Mouse (Mus musculus): Measurements from ENCODE around the gene Fancf. TPM values are rescaled to one million over a fixed set of nuclear protein-coding genes. Genes with fewer than 3 reads are reported as not detected.
A peak's percentile ranks its signal among the peaks of the same experiment; 100 is the strongest.

Fancf gene
- 1 to 10 TPM; 3.7 to 4.7 TPM for total RNA-seq (2021)
- long read RNA-seq, experiment 1, transcript Fancf-201 (1 exons, 1,691 nt), result major isoform, 14 of 14 reads
- long read RNA-seq, experiment 1, partial matches to known transcripts, result 0 of 14 reads
- long read RNA-seq, experiment 1, other reads (novel, unspliced or antisense), result 0 of 14 reads
- long read RNA-seq, experiment 2, partial matches to known transcripts, result 0 of 4 reads
- long read RNA-seq, experiment 2, other reads (novel, unspliced or antisense), result 0 of 4 reads

- DNase-seq (ENCODE audit: low spot score in 2 of 2), result peak; percentile 98 to 100
- intact Hi-C loops (cut with DNase I), result loop anchor here (5.0 kb wide), 1 partner anchor 110 kb away; no protein-coding TSS in a partner anchor
Observed at GRCm38 (mm10) chr7:51862097-51862492, at the start of gene Fancf. Gene Fancf (minus strand): TSS chr7:51862267.

- intact Hi-C loops (cut with DNase I), result no loop called here
- no peak for DNase-seq (ENCODE audit: low spot score in 2 of 2)
Observed at GRCm38 (mm10) chr7:51899066-51899465, 37.0 kb upstream of the Fancf start.

GRCm38 (mm10) chr7:51894939-51895338 is 32.9 kb upstream of the Fancf start:
- no peak for DNase-seq (ENCODE audit: low spot score in 2 of 2)
- intact Hi-C loops (cut with DNase I), result no loop called here

- DNase-seq (ENCODE audit: low spot score in 2 of 2), result no peak
- intact Hi-C loops (cut with DNase I), result no loop called here
Observed at GRCm38 (mm10) chr7:51894133-51894801, 32.2 kb upstream of the Fancf start.

GRCm38 (mm10) chr7:51893008-51893407 is 30.9 kb upstream of the Fancf start:
- intact Hi-C loops (cut with DNase I), result no loop called here

GRCm38 (mm10) chr7:51892224-51892965 is 30.3 kb upstream of the Fancf start:
- intact Hi-C loops (cut with DNase I), result no loop called here
- DNase-seq (ENCODE audit: low spot score in 2 of 2), result no peak

More at GRCm38 (mm10) chr7:51893008-51893407, 30.9 kb upstream of the Fancf start:
- no peak for DNase-seq (ENCODE audit: low spot score in 2 of 2)

GRCm38 (mm10) chr7:51889601-51890000 is 27.5 kb upstream of the Fancf start:
- intact Hi-C loops (cut with DNase I), result no loop called here
- no peak for DNase-seq (ENCODE audit: low spot score in 2 of 2)

- no peak for DNase-seq (ENCODE audit: low spot score in 2 of 2)
- intact Hi-C loops (cut with DNase I), result no loop called here
Observed at GRCm38 (mm10) chr7:51887678-51888567, 25.9 kb upstream of the Fancf start.

- DNase-seq (ENCODE audit: low spot score in 2 of 2), result no peak
- intact Hi-C loops (cut with DNase I), result no loop called here
Observed at GRCm38 (mm10) chr7:51885345-51885744, 23.3 kb upstream of the Fancf start.

GRCm38 (mm10) chr7:51880121-51880520 is 18.1 kb upstream of the Fancf start:
- DNase-seq (ENCODE audit: low spot score in 2 of 2), result no peak
- intact Hi-C loops (cut with DNase I), result no loop called here

GRCm38 (mm10) chr7:51879136-51879723 is 17.2 kb upstream of the Fancf start:
- intact Hi-C loops (cut with DNase I), result loop anchor here (5.0 kb wide), 1 partner anchor 83 kb away; no protein-coding TSS in a partner anchor
- peak; percentile 56 to 69 for DNase-seq (ENCODE audit: low spot score in 2 of 2)

- intact Hi-C loops (cut with DNase I), result loop anchor here (5.0 kb wide), 1 partner anchor 84 kb away; no protein-coding TSS in a partner anchor
Observed at GRCm38 (mm10) chr7:51878730-51879129, 16.7 kb upstream of the Fancf start.

GRCm38 (mm10) chr7:51876316-51876715 is 14.2 kb upstream of the Fancf start:
- intact Hi-C loops (cut with DNase I), result loop anchor here (5.0 kb wide), 1 partner anchor 86 kb away; no protein-coding TSS in a partner anchor
- DNase-seq (ENCODE audit: low spot score in 2 of 2), result no peak

More at GRCm38 (mm10) chr7:51878730-51879129, 16.7 kb upstream of the Fancf start:
- no peak for DNase-seq (ENCODE audit: low spot score in 2 of 2)

GRCm38 (mm10) chr7:51872597-51872996 is 10.5 kb upstream of the Fancf start:
- intact Hi-C loops (cut with DNase I), result no loop called here

GRCm38 (mm10) chr7:51872041-51872440 is 10.0 kb upstream of the Fancf start:
- no peak for DNase-seq (ENCODE audit: low spot score in 2 of 2)
- intact Hi-C loops (cut with DNase I), result no loop called here

More at GRCm38 (mm10) chr7:51872597-51872996, 10.5 kb upstream of the Fancf start:
- DNase-seq (ENCODE audit: low spot score in 2 of 2), result no peak

- DNase-seq (ENCODE audit: low spot score in 2 of 2), result no peak
- intact Hi-C loops (cut with DNase I), result no loop called here
Observed at GRCm38 (mm10) chr7:51867983-51868382, 5.9 kb upstream of the Fancf start.

- no peak for DNase-seq (ENCODE audit: low spot score in 2 of 2)
- intact Hi-C loops (cut with DNase I), result no loop called here
Observed at GRCm38 (mm10) chr7:51865336-51865735, 3.3 kb upstream of the Fancf start.

GRCm38 (mm10) chr7:51862842-51863241 is 775 bp upstream of the Fancf start:
- intact Hi-C loops (cut with DNase I), result loop anchor here (5.0 kb wide), 1 partner anchor 109 kb away; no protein-coding TSS in a partner anchor
- no peak for DNase-seq (ENCODE audit: low spot score in 2 of 2)
